Mouse (Mus musculus) spleen, postnatal 14 days (tissue): Measurements from ENCODE around the gene Cmc1.
A peak's percentile ranks its signal among the peaks of the same experiment; 100 is the strongest.

ENCODE experiments used
- DNase-seq, 2 experiments: peaks; one replicate each; pipeline ENCODE4 v3.0.0; 2021 to 2022; ENCODE audit warnings: low spot score in 2 of 2

Gene Cmc1

GRCm38 (mm10) chr9:118149407-118150402 is at the start of gene Cmc1:
Gene Cmc1 (minus strand): TSS chr9:118150177.
- DNase-seq: peak; percentile 73 to 76

- no peak for DNase-seq
Measured at GRCm38 (mm10) chr9:118198557-118198956, 48.6 kb upstream of the Cmc1 start.

GRCm38 (mm10) chr9:118196661-118197390 is 46.8 kb upstream of the Cmc1 start:
- DNase-seq: no peak

DNA sequence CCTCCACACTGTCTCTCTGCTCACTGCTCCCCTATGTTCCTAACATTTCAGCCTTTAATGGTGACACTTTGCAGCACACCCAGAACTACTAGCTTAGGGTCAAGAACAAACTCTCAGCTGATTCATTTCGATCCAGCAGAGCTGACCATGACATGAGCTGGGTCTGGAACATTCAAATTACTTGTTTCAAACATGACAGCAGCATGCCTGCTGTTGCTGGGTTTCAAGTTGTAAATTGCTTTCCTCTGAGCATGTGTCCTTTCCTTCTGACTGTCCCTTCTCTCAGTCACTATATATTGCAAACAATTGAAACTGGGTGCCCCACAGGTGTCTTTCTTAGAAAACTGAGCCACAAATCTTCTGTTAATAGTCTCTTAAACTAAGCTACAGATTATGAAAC is 43.3 kb upstream of the Cmc1 start:
- DNase-seq: no peak

DNA sequence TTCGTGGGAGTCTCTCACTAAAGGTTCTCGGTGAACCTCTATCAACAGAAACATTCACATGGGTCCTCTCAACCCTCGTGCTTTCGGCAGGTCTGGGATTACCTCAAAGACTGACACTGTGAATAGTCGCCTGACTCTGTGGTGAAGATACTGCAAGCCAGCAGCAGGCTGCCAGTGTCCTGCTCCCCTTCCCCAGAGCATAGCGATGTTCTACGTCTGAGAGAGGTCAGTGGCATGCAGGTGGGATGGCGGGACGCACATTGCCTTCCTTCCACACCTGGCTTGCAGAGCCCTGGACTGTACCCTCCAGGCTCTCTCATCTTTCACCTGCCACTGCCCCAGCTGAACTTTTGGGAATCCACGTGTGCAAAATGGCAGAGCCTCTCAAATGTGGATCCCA is 41.3 kb upstream of the Cmc1 start:
- no peak for DNase-seq

DNA sequence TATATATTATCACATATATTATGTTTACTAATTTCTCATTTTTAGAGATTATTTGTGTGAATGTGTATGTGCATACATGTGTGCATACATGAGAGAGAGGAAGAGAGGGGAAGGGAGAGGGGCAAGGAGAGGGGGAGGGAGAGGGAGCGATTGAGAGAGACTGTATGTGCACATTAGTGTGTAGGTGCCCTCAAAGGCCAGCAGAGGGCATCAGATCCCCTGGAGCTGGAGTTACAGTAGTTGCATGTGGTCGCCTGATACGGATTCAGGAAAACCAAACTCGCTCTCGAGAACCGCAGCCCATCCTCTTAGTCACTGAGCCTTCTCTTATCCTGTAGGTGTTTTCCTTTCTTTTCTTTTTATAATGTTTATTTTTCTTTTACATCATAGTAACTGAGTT is 38.4 kb upstream of the Cmc1 start:
- DNase-seq: no peak

GRCm38 (mm10) chr9:118187420-118187819 is 37.4 kb upstream of the Cmc1 start:
- DNase-seq: no peak

- DNase-seq: no peak
Measured at GRCm38 (mm10) chr9:118186776-118187175, 36.8 kb upstream of the Cmc1 start.

DNA sequence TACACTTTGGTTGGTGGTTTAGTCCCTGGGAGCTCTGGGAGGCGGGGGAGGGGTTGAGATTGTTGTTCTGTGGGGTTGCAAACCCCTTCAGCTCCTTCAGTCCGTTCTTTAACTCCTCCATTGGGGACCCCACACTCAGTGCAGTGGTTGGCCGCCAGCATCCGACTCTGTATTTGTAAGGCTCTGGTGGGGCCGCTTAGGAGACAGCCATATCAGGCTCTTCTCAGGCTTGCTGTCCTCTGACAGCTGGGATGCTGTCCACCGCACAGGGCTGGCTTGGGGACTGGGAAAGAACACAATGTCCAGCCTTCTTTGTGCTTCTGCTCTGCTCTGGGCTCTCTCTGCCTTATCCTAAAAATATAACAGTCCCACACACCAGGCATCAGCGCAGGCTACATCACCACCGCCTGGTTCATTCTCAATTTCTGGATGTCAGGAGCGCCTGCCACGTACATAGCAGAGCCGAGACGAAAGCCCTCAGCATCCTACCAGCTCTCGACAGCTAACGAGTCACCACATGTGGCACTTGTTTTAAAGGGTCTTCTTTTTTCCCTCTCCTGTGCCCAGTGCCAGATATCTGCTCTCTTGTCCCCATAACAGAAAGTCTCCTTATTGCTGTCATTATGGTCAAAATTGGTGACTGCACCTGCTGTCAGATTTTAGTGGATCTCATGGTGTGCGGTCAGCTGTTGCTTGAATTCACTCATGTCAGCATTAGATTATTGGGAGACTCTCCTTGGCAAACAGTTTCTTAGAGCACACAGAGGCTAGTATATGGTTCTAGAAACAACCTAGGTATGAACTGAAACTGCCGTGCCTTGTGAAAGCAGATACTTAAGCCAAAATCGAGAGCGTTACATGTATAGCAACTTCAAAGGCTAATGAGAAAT is 29.4 kb upstream of the Cmc1 start:
- no peak for DNase-seq

DNA sequence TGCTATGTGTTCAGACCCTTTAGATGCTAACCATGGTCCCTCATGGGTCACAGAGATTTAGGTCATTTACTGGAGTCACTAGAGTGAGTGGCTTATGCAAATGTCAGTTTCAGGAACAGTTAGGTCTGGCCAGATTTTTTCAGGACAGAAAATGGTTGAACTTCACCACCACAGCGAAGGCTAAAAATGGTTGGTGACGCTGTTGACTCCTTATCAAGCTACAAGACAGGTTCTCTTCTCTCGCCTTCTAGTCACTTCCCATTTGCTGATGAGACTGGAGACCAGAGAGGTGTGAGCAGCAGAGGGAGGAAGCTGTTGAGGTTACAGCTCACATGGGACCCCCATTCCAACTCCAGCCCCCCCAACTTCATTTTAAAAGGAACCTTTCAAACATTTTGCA is 26.7 kb upstream of the Cmc1 start:
- DNase-seq: no peak

GRCm38 (mm10) chr9:118175411-118175810 is 25.4 kb upstream of the Cmc1 start:
- no peak for DNase-seq

- DNase-seq: no peak
Measured at GRCm38 (mm10) chr9:118173086-118173485, 23.1 kb upstream of the Cmc1 start.

DNA sequence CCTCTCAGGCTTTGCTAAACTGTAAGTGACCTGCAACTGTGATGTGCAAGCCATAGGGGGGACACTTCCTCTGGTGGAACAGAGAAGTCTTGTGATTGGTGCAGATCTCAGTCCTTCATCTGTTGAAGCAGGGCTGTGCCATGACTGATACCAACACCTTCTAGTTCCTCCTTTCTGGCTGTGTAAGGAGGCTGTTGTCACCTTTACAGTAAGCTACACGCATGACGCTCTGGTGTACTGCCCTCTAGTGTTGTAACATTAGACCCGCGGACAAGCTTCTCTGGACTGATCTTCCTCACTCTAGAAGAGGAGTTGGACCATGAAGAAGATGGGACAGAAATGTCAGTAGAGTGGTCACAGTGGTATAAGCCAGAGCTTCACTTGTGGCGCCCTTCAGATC is 18.6 kb upstream of the Cmc1 start:
- no peak for DNase-seq

- DNase-seq: no peak
Measured at GRCm38 (mm10) chr9:118167606-118168005, 17.6 kb upstream of the Cmc1 start.

GRCm38 (mm10) chr9:118161536-118161935 is 11.6 kb upstream of the Cmc1 start:
- DNase-seq: no peak

- DNase-seq: no peak
Measured at GRCm38 (mm10) chr9:118159936-118160335, 10.0 kb upstream of the Cmc1 start.

DNA sequence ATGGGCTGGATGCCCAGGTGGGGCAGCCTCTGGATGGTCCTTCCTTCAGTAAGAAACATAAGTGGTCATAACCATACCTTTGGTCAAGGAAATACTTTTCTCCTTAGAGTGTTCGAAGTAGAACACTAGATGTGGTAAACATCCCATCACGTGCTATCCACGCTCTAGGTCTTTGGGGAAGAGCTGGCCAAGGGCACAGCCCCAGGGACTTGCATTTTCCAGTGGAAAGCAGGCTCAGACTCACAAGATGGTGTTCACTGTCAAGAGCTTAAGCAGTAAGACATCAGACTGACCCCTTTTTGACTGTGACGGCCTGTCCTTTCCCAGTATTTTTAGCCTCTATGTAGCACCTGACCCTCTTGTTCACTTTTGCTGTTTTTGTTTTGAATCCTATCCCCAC is 8.2 kb upstream of the Cmc1 start:
- no peak for DNase-seq

- no peak for DNase-seq
Measured at GRCm38 (mm10) chr9:118157234-118157633, 7.3 kb upstream of the Cmc1 start.

GRCm38 (mm10) chr9:118154666-118155065 is 4.7 kb upstream of the Cmc1 start:
- DNase-seq: no peak

GRCm38 (mm10) chr9:118151221-118151507 is 1.2 kb upstream of the Cmc1 start:
- DNase-seq: no peak

DNA sequence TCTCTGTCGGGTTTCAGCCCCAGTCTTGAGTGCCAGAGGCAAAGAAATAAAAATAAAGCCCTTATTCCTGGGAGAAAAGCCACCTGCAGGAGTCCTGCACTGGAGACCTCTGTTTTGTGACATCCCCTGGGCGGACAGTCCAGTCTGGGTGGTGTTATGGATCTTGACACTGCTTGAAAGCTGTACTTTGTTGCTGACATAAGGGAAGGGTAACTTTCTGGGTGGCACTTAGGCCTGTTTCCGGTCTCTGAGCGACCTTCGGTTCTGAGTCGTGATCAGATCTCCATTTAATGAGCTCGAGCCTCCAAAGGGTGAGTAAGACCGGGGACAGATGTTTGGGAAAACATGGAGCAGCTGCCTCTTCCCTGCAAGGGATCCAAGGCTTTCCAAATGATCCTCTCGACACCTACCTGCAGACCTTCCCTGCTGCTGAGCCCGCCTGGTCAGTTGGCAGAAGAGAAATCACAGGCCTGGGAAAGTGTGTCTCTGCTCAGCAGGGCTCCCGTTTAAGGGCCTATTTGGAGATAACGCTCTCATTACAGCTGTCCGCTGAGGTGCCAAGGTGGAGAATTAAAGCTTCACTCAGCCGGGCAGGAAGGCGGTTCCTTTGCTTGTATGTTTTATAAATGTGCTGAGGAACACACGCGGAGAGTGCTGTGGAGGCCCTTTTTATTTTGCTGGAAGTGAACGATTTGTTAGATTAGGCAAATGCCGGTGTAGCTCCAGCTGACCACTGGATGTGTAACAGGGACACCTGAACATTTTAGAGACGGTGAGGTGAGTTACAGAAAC is 648 bp upstream of the Cmc1 start:
- DNase-seq: no peak
